Mouse (Mus musculus) neutrophil, adult 5-6 weeks (primary cell): Measurements from ENCODE around the gene Nfatc4. TPM values are rescaled to one million over a fixed set of nuclear protein-coding genes. Genes with fewer than 3 reads are reported as not detected.

ENCODE experiments used
- ATAC-seq: fragments of 151-379, 151-347 bp; 2 replicates; pipeline ENCODE4 v1.8.0; 2017; ENCODE audit warnings: mild to moderate bottlenecking, moderate TSS enrichment; ENCODE audit not compliant: insufficient number of reproducible peaks, poor library complexity, low FRiP score, severe bottlenecking; ENCODE audit errors: extremely low read depth
- total RNA-seq: library from RNA; stranded (forward); fragments of 200-1000 nt; gene quantifications from 2 replicates; pipeline ENCODE4 v1.2.3, GENCODE M21; 2017

Gene Nfatc4
- total RNA-seq, 1 experiment from 2014 or later = not detected

DNA sequence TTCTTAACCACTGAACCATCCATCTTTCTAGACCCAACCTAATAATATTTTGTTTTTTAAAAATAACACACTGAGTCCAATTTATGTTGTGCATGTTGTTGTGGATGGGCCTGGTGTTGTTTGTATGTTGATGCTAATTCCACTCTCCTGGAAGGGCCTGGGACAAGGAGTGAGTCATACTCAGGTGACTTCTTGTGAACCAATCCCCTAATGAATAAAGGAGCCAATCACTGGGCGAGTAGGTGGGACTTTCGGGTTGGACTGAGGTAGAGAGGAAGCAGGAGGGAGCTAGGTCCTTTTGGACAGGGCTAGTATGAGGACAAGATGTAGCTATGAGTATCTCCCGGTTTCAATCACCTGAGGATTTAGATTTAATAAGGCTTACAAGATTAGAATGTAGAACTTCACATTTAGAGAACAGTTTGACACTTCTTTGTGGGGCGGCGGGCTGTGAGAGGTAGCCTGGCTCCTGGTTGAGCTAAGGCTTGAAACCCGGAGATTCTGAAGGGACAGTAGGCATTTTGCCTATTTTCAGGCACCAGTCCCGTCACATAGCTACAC is 3.0 kb upstream of the Nfatc4 start:
- ATAC-seq = no peak

DNA sequence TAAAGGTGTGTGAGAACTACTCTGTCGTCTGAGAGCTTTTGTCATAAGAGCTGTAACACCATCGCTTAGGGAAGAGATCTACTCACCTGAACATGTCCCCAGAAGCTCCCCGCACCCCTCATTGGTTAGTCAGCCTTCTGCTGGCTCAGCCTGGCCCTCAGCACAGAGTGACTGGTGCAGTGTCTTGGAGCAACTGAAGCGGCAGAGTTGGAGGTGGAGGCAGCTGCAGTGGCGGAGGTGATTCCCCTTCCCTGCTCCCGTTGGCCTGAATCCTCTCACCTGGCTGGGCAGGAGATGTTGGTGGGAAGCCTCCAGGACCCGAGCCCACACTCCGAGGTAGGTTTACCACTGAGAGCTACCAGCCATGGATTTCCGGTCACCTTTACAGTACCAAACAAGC is 2.4 kb upstream of the Nfatc4 start:
- ATAC-seq = no peak

GRCm38 (mm10) chr14:55822435-55822990 is 431 bp upstream of the Nfatc4 start:
- ATAC-seq = peak; percentile 81

DNA sequence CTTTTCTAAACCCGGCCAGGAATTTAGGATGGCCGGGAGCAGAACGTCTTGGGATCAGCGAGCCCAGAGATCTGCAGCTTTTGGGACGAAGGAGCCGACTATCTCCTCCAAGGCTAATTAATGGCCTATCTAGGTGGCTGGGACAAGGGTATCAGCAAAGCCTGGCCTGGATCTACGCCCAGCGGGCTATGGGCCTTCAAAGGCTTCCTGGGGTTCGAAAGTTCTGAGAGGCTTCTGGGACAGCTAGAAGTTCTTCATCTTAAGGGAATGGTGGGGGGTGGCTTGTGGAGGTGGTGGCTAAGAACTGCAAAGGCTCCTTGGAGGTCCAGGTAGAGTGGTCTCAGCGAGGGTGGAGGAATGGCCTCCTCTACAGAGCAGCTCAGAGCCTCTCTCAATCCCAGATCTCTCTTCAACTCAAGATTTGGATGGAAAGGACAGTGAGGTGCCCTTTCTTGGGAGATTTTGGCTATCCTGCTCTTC is 1.1 kb downstream of the Nfatc4 start:
- no peak for ATAC-seq

- ATAC-seq = no peak
These were observed 1.7 kb downstream of the Nfatc4 start for GRCm38 (mm10) chr14:55824481-55825215.

- ATAC-seq = no peak
These were observed 2.5 kb downstream of the Nfatc4 start for GRCm38 (mm10) chr14:55825216-55826051.

- no peak for ATAC-seq
These were observed 3.2 kb downstream of the Nfatc4 start for GRCm38 (mm10) chr14:55826142-55826541.

GRCm38 (mm10) chr14:55826551-55827340 is 3.8 kb downstream of the Nfatc4 start:
- ATAC-seq = no peak

DNA sequence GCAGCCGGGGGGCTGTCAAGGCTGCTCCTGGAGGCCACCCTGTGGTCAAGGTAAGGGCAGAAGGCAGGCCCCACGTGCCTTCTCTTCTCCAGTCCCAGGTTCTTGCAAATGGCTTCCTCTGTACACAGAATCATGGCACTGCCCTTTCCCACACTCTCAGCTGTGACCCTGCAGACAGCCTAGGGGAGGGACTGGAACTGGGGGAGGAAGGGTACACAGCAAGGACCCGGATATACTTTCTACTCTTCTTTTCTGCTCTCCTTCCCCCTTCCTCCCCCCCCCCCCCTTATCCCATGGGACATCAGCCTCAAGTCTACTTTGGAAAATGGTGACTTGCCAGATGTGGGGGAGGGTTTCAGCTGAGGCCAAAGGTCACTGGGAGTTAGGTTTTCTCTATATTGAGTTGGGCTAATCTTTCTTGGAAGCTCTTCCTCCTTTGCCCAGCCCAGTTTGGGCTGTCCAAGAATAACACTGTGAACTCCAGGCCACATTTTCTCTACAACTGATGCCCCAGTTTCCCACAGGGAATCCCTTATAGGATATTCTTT is 5.8 kb downstream of the Nfatc4 start:
- ATAC-seq = no peak

- ATAC-seq = no peak
These were observed 6.9 kb downstream of the Nfatc4 start for GRCm38 (mm10) chr14:55829854-55830253.

DNA sequence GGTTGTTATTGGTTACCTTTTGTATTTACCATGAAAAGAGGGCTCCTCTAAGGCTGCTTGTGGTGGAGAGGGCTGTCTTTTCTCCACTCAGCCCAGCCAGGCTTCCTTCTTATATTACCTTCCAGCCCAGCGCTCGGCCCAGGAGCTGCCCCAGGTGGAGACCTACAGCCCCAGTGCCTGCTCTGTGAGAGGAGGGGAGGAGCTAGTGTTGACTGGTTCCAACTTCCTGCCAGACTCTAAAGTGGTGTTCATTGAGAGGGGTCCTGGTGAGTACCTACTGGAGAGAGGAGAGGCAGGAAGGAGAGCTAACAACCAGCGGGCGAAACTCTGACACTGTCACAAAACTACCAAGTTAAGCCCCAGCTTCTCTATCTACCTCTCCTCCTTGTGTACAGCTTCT is 7.4 kb downstream of the Nfatc4 start:
- no peak for ATAC-seq

- no peak for ATAC-seq
These were observed 10.2 kb downstream of the Nfatc4 start for GRCm38 (mm10) chr14:55833126-55833525.

DNA sequence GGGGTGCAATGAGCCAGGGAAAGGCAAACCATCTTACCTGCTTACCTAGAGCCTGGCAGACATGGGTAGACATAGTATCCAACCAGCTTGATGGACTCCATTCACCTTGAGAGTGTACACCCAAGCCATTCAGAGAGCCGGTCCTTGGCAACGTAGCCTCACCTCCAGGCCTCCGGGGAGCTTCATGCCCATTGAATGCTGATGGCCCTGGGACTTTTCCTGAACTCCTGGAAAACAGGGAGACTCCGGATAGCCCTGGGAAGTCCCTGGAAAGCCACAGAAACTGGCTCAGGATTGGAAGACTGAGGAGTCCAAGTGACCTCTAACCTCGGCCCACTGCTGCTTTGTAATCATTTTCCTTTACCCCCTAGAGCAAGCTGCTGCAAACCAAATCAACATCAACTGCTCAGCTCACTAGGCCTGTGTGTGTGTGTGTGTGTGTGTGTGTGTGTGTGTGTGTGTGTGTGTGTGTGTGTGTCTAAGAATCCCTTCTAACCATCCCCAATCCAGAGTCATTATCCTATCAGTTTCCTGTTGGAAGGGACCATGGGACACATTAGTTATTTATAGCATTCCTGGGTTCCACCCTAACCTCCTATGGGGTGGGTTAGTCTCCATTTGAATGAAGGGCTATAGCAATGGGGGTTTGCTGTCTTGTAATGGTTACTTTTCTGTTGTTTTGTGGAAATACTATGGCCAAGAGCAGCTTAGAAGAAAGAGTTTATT is 12.0 kb downstream of the Nfatc4 start:
- no peak for ATAC-seq

DNA sequence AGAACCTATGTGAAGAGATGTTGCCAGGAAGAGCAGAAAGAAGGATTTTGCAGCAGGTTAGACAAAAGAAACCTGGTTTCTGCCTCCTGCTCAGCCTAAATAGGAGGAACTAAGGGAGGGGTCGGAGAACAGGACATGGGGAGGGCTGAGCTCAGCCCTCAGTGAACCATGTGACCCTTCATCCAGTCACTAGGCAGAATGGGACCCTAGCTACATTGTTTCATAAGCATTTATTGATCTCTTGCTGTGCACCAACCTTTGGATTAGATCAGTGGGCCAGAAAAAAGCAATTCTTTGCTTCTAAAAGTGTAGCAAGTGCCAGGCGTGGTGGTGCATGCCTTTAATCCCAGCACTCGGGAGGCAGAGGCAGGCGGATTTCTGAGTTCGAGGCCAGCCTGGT is 15.4 kb downstream of the Nfatc4 start:
- no peak for ATAC-seq

- ATAC-seq = no peak
These were observed 15.8 kb downstream of the Nfatc4 start for GRCm38 (mm10) chr14:55838740-55839139.

- no peak for ATAC-seq
These were observed 18.0 kb downstream of the Nfatc4 start for GRCm38 (mm10) chr14:55840853-55841366.

DNA sequence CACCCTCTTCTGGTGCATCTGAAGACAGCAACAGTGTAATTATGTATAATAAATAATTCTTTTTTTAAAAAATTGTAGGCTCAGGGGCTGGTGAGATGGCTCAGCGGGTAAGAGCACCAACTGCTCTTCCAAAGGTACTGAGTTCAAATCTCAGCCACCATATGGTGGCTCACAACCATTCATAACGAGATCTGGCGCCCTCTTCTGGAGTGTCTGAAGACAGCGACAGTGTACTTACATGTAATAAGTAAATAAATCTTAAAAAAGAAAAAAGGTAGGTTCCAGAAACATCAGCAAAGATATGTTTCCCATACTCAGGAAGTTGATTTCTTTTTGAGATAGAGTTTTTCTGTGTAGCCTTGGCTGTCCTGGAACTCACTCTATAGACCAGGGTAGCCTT is 19.9 kb downstream of the Nfatc4 start:
- ATAC-seq = no peak
